Mouse (Mus musculus) testis, adult 2 months (tissue): Measurements from ENCODE around the gene Nr5a2. TPM values are rescaled to one million over a fixed set of nuclear protein-coding genes. Genes with fewer than 3 reads are reported as not detected.

ENCODE experiments used
- H3K27ac ChIP-seq: fragments of 200-500 bp; 2 replicates; pipeline ENCODE4 v1.5.1; 2012; ENCODE audit warnings: low read depth, low read length; ENCODE audit not compliant: control insufficient read depth, insufficient read depth
- H3K27me3 ChIP-seq: fragments of 200-500 bp; 2 replicates; pipeline ENCODE4 v1.6.1; 2012; ENCODE audit warnings: mild to moderate bottlenecking, low read length, moderate library complexity; ENCODE audit not compliant: control insufficient read depth, insufficient read depth
- H3K36me3 ChIP-seq: fragments of 200-500 bp; 2 replicates; pipeline ENCODE4 v1.6.1; 2012; ENCODE audit warnings: mild to moderate bottlenecking, low read length; ENCODE audit not compliant: control insufficient read depth, insufficient read depth
- H3K4me1 ChIP-seq: fragments of 200-500 bp; 2 replicates; pipeline ENCODE4 v1.6.1; 2012; ENCODE audit warnings: low read length; ENCODE audit not compliant: control insufficient read depth, insufficient read depth
- H3K4me3 ChIP-seq: fragments of 200-500 bp; 2 replicates; pipeline ENCODE4 v1.5.1; 2012; ENCODE audit warnings: low read depth, mild to moderate bottlenecking, low read length, moderate library complexity, mixed read lengths; ENCODE audit not compliant: control insufficient read depth
- CTCF ChIP-seq: fragments of 200-500 bp; IDR thresholded peaks from 2 replicates; pipeline ENCODE4 v1.5.1; 2012; ENCODE audit warnings: low read depth, mild to moderate bottlenecking, inconsistent platforms, low read length, moderate library complexity; ENCODE audit not compliant: control insufficient read depth, insufficient read depth, insufficient replicate concordance
- POLR2A ChIP-seq: fragments of 200-500 bp; IDR thresholded peaks from 2 replicates; pipeline ENCODE4 v1.6.1; 2012; ENCODE audit warnings: low read depth, mild to moderate bottlenecking, inconsistent platforms, low read length, moderate library complexity; ENCODE audit not compliant: control insufficient read depth
- polyA plus RNA-seq: library from polyadenylated mRNA; depleted of rRNA; stranded (reverse); fragments of >200 nt; gene quantifications from 2 replicates; pipeline ENCODE4 v1.2.3, GENCODE M21; 2012

The Nr5a2 gene
- polyA plus RNA-seq, 1 experiment = 0.35 TPM

DNA sequence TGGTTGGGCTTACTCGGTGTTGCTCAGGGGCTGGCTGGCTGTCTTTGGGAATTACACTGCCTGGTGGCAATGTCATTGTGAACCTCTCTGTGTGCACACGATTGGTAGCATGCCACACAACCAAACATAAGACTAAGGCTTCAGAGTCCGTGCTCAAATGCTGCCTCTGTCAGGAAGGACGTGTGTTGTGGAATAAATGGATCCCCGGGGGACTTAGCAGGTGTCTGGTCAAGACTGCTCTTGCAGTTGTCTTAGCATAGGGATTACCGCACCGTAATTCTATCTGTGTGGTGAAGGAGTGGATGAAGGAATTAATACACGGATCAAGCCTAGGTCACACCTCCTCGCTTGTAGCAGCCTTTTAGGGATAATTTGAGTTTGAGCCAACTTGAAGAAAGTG, 32.8 kb downstream of the Nr5a2 start:
- Histone ChIP-seq H3K36me3 (no peaks in the 10 kb centered on the region), H3K4me3 (no peak overlapping the region), H3K27ac (no peak overlapping the region), H3K27me3 (no peaks in the 10 kb centered on the region), H3K4me1 (no peaks in the 10 kb centered on the region)
- TF ChIP-seq POLR2A (no peak), CTCF (no peak)

DNA sequence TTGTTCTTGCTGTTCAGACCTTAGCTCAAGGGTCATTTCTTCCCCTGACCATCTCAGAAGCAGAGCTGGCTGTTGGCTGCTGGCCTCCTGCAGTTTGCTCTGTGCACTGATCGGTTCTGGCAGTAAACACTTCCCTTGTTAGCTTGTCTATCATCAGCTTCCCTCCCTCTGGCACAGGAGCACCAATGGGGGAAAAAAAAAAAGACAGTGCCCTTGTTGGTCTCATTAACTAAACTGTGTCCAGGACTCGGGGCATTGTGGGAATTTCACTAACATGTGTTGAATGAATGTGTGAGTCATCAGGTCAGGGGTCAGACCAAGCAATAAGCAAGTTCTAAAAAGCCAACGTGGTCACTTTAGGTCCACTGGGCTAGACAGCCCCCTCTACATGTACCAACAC, 34.2 kb downstream of the Nr5a2 start:
- TF ChIP-seq POLR2A = no peak
- TF ChIP-seq CTCF = no peak
- Histone ChIP-seq H3K4me3 (no peak overlapping the region), H3K27ac (no peak overlapping the region), H3K4me1 (no peaks in the 10 kb centered on the region), H3K36me3 (no peaks in the 10 kb centered on the region), H3K27me3 (no peaks in the 10 kb centered on the region)

DNA sequence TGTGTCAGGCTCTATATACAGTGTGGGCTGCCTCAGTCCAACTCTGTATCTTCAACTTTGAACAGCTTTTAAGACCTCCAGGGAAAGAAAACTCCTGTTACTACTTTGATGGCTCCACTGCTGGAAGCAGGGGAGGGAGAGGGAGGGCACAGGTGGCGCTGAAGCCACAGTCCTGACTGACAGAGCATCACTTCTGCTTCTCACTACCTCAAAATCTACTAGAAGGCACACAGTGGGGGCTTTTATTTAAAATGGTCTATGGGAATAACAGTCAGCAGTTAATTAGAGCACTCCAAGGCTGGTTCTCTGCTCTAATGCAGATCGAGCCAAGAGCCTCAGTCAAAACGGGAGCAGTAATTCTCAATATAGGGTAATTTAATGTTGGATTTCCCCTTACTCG, 40.2 kb downstream of the Nr5a2 start:
- Histone ChIP-seq H3K27me3 (no peaks in the 10 kb centered on the region), H3K4me3 (no peak overlapping the region), H3K4me1 (no peaks in the 10 kb centered on the region), H3K36me3 (no peaks in the 10 kb centered on the region), H3K27ac (no peak overlapping the region)
- TF ChIP-seq POLR2A = no peak
- TF ChIP-seq CTCF = no peak

DNA sequence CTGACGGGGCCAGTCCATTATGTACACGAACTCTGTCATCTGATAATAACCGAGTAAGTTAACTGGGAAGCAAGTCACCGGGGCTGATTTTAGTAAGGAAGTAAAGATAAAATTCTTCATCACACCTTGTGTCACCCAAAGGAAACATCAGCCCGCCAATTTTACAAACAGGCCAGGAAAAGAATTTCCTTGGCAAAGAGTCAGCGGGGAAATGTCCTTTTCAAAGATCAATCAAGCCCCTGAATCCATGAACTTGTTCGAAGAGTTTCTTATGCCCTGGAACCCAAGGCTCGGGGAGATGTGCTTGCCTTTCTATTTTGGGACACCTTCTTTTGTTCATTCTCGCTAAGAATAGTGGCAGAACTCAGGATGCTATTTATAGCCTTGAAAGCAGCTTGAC, 41.5 kb downstream of the Nr5a2 start:
- TF ChIP-seq POLR2A (no peak), CTCF (no peak)
- Histone ChIP-seq H3K36me3 (no peaks in the 10 kb centered on the region), H3K4me1 (no peaks in the 10 kb centered on the region), H3K4me3 (no peak overlapping the region), H3K27ac (no peak overlapping the region), H3K27me3 (no peaks in the 10 kb centered on the region)

DNA sequence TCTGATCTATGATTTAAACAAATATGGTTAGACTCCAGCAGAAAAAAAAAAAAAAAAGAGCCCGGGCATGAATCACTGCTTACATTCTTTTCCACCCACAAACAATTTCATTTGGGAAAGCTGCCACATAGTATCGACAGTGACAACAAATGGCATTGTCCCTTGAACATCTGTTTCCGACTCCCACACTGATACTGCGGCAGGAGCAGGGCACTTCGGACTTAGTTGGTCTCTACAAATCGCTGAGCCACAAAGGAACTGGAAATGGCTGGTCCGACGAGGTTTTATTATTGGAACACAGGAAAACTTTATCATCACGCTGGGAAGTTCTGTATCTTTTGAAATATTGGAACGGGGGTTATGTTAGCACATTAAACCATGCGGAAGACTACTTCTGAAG, 44.8 kb downstream of the Nr5a2 start:
- H3K4me1 ChIP-seq = no peaks in the 10 kb centered on the region
- TF ChIP-seq POLR2A (no peak), CTCF (no peak)
- H3K4me3 ChIP-seq = no peak overlapping the region
- no peaks in the 10 kb centered on the region for H3K27me3 ChIP-seq
- no peak overlapping the region for H3K27ac ChIP-seq
- no peaks in the 10 kb centered on the region for H3K36me3 ChIP-seq

DNA sequence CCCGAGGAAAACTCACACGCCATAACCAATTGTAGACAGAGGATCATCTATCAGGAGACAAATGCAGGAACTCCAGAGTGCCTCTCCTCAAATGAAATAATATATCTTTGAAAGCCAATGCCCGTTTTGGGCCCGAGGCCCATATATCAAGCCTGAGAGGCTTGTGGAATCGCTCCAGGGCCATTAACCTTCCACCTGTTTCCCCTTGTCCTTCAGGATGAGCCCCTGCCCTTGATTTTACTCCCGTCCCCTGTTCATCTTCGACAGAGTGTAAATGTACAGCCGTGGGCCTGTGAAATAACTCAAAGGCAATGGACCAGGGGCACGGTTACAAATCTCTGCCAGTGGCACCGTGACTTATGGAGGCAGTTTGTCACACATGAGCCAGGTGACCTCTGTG, 48.3 kb downstream of the Nr5a2 start:
- H3K4me3 ChIP-seq = no peak overlapping the region
- H3K27ac ChIP-seq = no peak overlapping the region
- no peaks in the 10 kb centered on the region for H3K27me3 ChIP-seq
- TF ChIP-seq POLR2A = no peak
- no peak for TF ChIP-seq CTCF
- no peaks in the 10 kb centered on the region for H3K36me3 ChIP-seq
- no peaks in the 10 kb centered on the region for H3K4me1 ChIP-seq

DNA sequence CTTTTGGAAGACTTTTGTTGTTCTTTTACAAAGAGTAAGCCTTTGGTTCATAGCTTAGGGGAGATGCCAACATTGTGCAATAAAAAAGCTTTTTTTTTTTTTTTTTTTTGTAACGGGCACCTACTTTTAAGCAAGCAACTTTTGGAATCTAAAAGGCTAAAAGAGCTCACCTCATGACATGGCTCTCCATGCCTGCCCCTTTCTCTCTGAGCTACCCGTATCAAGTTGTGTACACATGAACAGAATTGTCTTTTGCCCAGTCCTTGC, 48.7 kb downstream of the Nr5a2 start:
- Histone ChIP-seq H3K4me1 (no peaks in the 10 kb centered on the region), H3K27ac (no peak overlapping the region), H3K4me3 (no peak overlapping the region), H3K27me3 (no peaks in the 10 kb centered on the region), H3K36me3 (no peaks in the 10 kb centered on the region)
- TF ChIP-seq CTCF (no peak), POLR2A (no peak)
